Mouse (Mus musculus) liver, adult 2 months (tissue): ENCODE data around the gene Srp72. TPM values are rescaled to one million over a fixed set of nuclear protein-coding genes. Genes with fewer than 3 reads are reported as not detected.

Experiments used
- DNase-seq: peaks from one replicate; pipeline ENCODE4 v3.0.0-alpha.2; 2011; ENCODE audit warnings: low read depth, low spot score; ENCODE audit errors: extremely low read depth
- H3K27ac ChIP-seq: fragments of 200-500 bp; replicated peaks from 2 replicates; pipeline ENCODE4 v1.5.1; 2012; ENCODE audit warnings: low read depth, mild to moderate bottlenecking, control low read depth, inconsistent platforms, low read length; ENCODE audit not compliant: insufficient read depth
- H3K27me3 ChIP-seq: fragments of 200-500 bp; 2 replicates; pipeline ENCODE4 v1.6.1; 2012; ENCODE audit warnings: mild to moderate bottlenecking, moderate library complexity, low read length, inconsistent platforms; ENCODE audit not compliant: control insufficient read depth, insufficient read depth
- H3K36me3 ChIP-seq: fragments of 200-500 bp; 2 replicates; pipeline ENCODE4 v1.6.1; 2012; ENCODE audit warnings: low read length, inconsistent platforms; ENCODE audit not compliant: control insufficient read depth, insufficient read depth
- H3K4me1 ChIP-seq: fragments of 200-500 bp; 2 replicates; pipeline ENCODE4 v1.6.1; 2011; ENCODE audit warnings: low read length; ENCODE audit not compliant: control insufficient read depth, insufficient read depth
- H3K4me3 ChIP-seq: fragments of 200-500 bp; 2 replicates; pipeline ENCODE4 v1.5.1; 2011; ENCODE audit warnings: low read depth, mild to moderate bottlenecking, control low read depth, low read length, moderate library complexity; ENCODE audit not compliant: insufficient read depth
- H3K79me2 ChIP-seq: fragments of 200-500 bp; 2 replicates; pipeline ENCODE4 v1.6.1; 2012; ENCODE audit warnings: inconsistent platforms, mild to moderate bottlenecking, low read length, moderate library complexity; ENCODE audit not compliant: control insufficient read depth, insufficient read depth
- H3K9ac ChIP-seq: fragments of 200-500 bp; 2 replicates; pipeline ENCODE4 v1.6.1; 2012; ENCODE audit warnings: low read depth, mild to moderate bottlenecking, control low read depth, inconsistent platforms, low read length
- CTCF ChIP-seq: fragments of 200-500 bp; IDR thresholded peaks from 2 replicates; pipeline ENCODE4 v1.5.1; 2011; ENCODE audit warnings: low read depth, low read length, control low read depth
- POLR2A ChIP-seq: fragments of 200-500 bp; IDR thresholded peaks from 2 replicates; pipeline ENCODE4 v1.6.1; 2011; ENCODE audit warnings: low read length, control low read depth; ENCODE audit not compliant: insufficient read depth; ENCODE audit errors: extremely low read depth
- WGBS: fragments of 180-500 bp; shearing (Covaris S2); methylation state at CpG from one replicate; pipeline ENCODE4 v1.1.7; 2018; 5-methylcytosine and 5-hydroxymethylcytosine counted together
- polyA plus RNA-seq: library from polyadenylated mRNA; depleted of rRNA; stranded (reverse); fragments of >200 nt; gene quantifications from 2 replicates; pipeline ENCODE4 v1.2.3, GENCODE M21; 2012
- total RNA-seq: library from RNA; depleted of rRNA; stranded (reverse); fragments of >200 nt; gene quantifications from 2 replicates; pipeline ENCODE4 v1.2.3, GENCODE M21; 2014

Srp72 gene
- total and polyA plus RNA-seq, 2 experiments, result 23.1 to 43.5 TPM

GRCm38 (mm10) chr5:76998416-76998815, 23.9 kb downstream of the Srp72 start:
- no peak for DNase-seq
- Histone ChIP-seq H3K27ac (no peak overlapping the region), H3K36me3 (peaks cover 59% of the 10 kb centered on the region), H3K4me1 (no peaks in the 10 kb centered on the region), H3K9ac (no peak overlapping the region), H3K4me3 (no peak overlapping the region), H3K27me3 (no peaks in the 10 kb centered on the region), H3K79me2 (no peaks in the 10 kb centered on the region)
- no peak for TF ChIP-seq POLR2A
- TF ChIP-seq CTCF, result no peak
- WGBS, result 62% methylated on average over 5 of the region's 5 CpGs

DNA sequence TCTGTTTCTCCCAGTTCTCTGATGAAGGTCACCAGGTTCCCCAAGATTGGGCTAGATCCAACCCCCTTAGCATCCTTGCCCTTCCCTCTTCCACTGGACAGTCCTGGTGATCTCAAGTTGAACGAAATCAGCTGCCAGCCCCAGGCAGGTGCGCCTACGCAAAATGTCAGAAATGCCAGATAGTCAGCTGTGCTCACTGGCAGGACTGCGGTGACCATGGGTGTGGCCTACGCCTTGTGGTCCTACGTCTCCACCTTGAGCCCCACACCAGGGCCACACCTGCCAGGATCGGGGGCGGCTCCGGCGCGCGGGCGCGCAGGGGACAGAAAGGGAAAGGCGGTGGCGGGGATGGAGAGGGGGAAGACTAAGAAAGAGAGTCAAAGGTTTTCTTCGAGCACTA, 26.7 kb downstream of the Srp72 start:
- H3K36me3 ChIP-seq, result peaks cover 38% of the 10 kb centered on the region
- 89% methylated on average over 17 of the region's 17 CpGs for WGBS
- no peak overlapping the region for H3K27ac ChIP-seq
- no peak for TF ChIP-seq POLR2A
- no peak for TF ChIP-seq CTCF
- H3K4me3 ChIP-seq, result no peak overlapping the region
- no peaks in the 10 kb centered on the region for H3K27me3 ChIP-seq
- DNase-seq, result no peak
- H3K4me1 ChIP-seq, result no peaks in the 10 kb centered on the region
- no peaks in the 10 kb centered on the region for H3K79me2 ChIP-seq
- H3K9ac ChIP-seq, result no peak overlapping the region

DNA sequence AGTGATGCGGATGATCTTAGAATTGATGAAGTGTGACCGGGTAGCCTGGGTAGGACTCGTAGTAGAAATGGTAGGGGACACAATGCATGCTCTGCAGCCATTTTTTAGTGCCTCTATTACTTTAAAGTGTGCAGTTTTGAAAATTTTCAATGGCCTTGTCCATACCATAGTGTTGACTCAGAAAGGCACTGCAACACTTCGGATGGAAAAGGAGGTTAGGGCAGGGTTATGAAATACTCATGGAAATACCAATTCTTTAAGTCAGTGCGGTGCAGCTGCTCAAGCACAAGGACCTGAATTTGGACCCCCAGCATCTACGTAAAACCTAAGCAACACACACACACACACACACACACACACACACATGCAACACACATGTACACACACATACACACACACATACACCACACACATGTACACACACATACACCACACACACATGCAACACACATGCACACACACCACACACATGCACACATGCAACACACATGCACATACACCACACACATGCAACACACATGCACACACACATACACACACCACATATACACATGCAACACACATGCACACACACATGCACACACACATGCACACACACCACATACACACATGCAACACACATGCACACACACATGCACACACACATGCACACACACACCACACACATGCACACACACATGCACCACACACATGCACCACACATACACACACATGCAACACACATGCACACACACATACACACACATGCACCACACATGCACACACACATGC, 29.8 kb downstream of the Srp72 start, which contains the start of gene Arl9:
TSS of gene Arl9 (plus strand) at position 5 of the 771 bp plus-strand sequence.
- 92% methylated on average over 6 of the region's 6 CpGs for WGBS
- H3K36me3 ChIP-seq, result peaks cover 12% of the 10 kb centered on the region
- DNase-seq, result no peak

GRCm38 (mm10) chr5:77010352-77010751, 35.9 kb downstream of the Srp72 start:
- Histone ChIP-seq H3K27ac (no peak overlapping the region), H3K79me2 (no peaks in the 10 kb centered on the region), H3K9ac (no peak overlapping the region), H3K4me3 (no peak overlapping the region), H3K36me3 (no peaks in the 10 kb centered on the region), H3K4me1 (no peaks in the 10 kb centered on the region), H3K27me3 (no peaks in the 10 kb centered on the region)
- TF ChIP-seq POLR2A (no peak), CTCF (no peak)
- 92% methylated on average over 9 of the region's 9 CpGs for WGBS
- DNase-seq, result no peak

More for the DNA sequence above, 29.8 kb downstream of the Srp72 start, which contains the start of gene Arl9:
- TF ChIP-seq POLR2A (no peak), CTCF (no peak)
- H3K9ac ChIP-seq, result no peak within 1 kb of the TSS
- no peaks in the 10 kb centered on the region for H3K27me3 ChIP-seq
- H3K4me3 ChIP-seq, result no peak within 1 kb of the TSS
- H3K27ac ChIP-seq, result no peak within 1 kb of the TSS
- H3K79me2 ChIP-seq, result no peaks in the 10 kb centered on the region
- H3K4me1 ChIP-seq, result no peaks in the 10 kb centered on the region

- no peak for TF ChIP-seq CTCF
- Histone ChIP-seq H3K4me1 (no peaks in the 10 kb centered on the region; the same call in 1 of the 2 replicates), H3K27me3 (no peaks in the 10 kb centered on the region), H3K4me3 (no peak overlapping the region), H3K36me3 (no peaks in the 10 kb centered on the region), H3K79me2 (no peaks in the 10 kb centered on the region), H3K27ac (no peak overlapping the region), H3K9ac (no peak overlapping the region)
- WGBS, result 68% methylated on average over 3 of the region's 3 CpGs
- no peak for DNase-seq
These were observed 36.6 kb downstream of the Srp72 start for GRCm38 (mm10) chr5:77011082-77011481.

DNA sequence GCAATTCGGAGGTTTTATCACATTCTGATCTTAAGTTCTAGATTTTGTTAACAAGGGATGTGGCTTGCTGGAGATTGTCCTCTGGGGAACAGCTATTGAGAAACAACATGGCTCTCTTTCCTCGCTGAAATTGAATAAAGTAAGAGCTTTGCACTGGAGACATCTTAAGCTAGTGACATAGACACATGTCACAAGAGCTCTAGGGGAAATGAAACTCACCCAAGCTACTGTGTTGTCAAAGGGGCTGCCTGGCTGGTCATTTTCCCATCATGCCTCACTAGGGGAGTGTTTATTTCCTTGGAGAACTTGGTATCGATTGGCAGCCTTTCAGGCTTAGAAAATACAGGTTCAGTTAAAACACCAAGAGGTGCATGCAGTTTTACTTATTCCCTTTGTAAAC, 38.7 kb downstream of the Srp72 start:
- H3K4me1 ChIP-seq, result no peaks in the 10 kb centered on the region; the same call in 1 of the 2 replicates
- TF ChIP-seq POLR2A (no peak), CTCF (no peak)
- H3K9ac ChIP-seq, result no peak overlapping the region
- no peaks in the 10 kb centered on the region for H3K27me3 ChIP-seq
- no peak overlapping the region for H3K4me3 ChIP-seq
- 70% methylated on average over 3 of the region's 3 CpGs for WGBS
- H3K27ac ChIP-seq, result no peak overlapping the region
- no peaks in the 10 kb centered on the region for H3K36me3 ChIP-seq
- H3K79me2 ChIP-seq, result no peaks in the 10 kb centered on the region
- DNase-seq, result peak; percentile 13
